Mouse (Mus musculus) heart, postnatal 0 days (tissue): Measurements from ENCODE around the gene Nfib. TPM values are rescaled to one million over a fixed set of nuclear protein-coding genes. Genes with fewer than 3 reads are reported as not detected.
A peak's percentile ranks its signal among the peaks of the same experiment; 100 is the strongest.

ENCODE experiments used
- ATAC-seq: fragments of 200-750 bp; cut with Nextera tagmentation; 2 replicates; pipeline ENCODE4 v1.8.0; 2017; ENCODE audit warnings: low read depth, moderate number of reproducible peaks, moderate library complexity; ENCODE audit not compliant: insufficient read depth
- DNase-seq: peaks from one replicate; pipeline ENCODE4 v3.0.0-alpha.2; 2016; ENCODE audit warnings: low spot score
- H3K27ac ChIP-seq: fragments of 300-500 bp; sonication (generic); 2 replicates; pipeline ENCODE4 v1.5.1; 2014; ENCODE audit warnings: low read depth, mild to moderate bottlenecking
- H3K27me3 ChIP-seq: fragments of 300-500 bp; sonication (generic); 2 replicates; pipeline ENCODE4 v1.6.1; 2014; ENCODE audit warnings: low read length, mixed read lengths; ENCODE audit not compliant: control insufficient read depth, insufficient read depth
- H3K36me3 ChIP-seq: fragments of 300-500 bp; sonication (generic); replicated peaks from 2 replicates; pipeline ENCODE4 v1.6.1; 2014; ENCODE audit warnings: low read length, mixed read lengths; ENCODE audit not compliant: control insufficient read depth, insufficient read depth
- H3K4me1 ChIP-seq: fragments of 300-500 bp; sonication (generic); 2 replicates; pipeline ENCODE4 v1.6.1; 2014; ENCODE audit warnings: antibody characterized with exemption; ENCODE audit not compliant: control insufficient read depth, insufficient read depth
- H3K4me2 ChIP-seq: fragments of 300-500 bp; sonication (generic); 2 replicates; pipeline ENCODE4 v1.6.1; 2014; ENCODE audit warnings: low read depth, mild to moderate bottlenecking, low read length, moderate library complexity
- H3K4me3 ChIP-seq: fragments of 300-500 bp; sonication (generic); 2 replicates; pipeline ENCODE4 v1.5.1; 2014; ENCODE audit warnings: low read depth, low read length
- H3K9ac ChIP-seq: fragments of 300-500 bp; sonication (generic); replicated peaks from 2 replicates; pipeline ENCODE4 v1.6.1; 2014; ENCODE audit warnings: low read depth, low read length, mixed read lengths
- H3K9me3 ChIP-seq: fragments of 300-500 bp; sonication (generic); replicated peaks from 2 replicates; pipeline ENCODE4 v1.6.1; 2016; ENCODE audit warnings: low read length; ENCODE audit not compliant: control insufficient read depth
- CTCF ChIP-seq: IDR thresholded peaks from 2 replicates; pipeline ENCODE4 v1.5.1; 2016; ENCODE audit warnings: antibody characterized with exemption, control low read depth, low read depth
- EP300 ChIP-seq: IDR thresholded peaks from 2 replicates; pipeline ENCODE4 v1.6.1; 2016; ENCODE audit warnings: antibody characterized with exemption, low read depth
- WGBS: fragments of 180-500 bp; shearing (Covaris S2); extraction: QIAGEN DNeasy Blood & Tissue Kit; methylation state at CpG from one replicate; pipeline ENCODE4 v1.1.7; 2014; 5-methylcytosine and 5-hydroxymethylcytosine counted together
- polyA plus RNA-seq: library from polyadenylated mRNA; unstranded; fragments of >200 nt; fragmentation: Nextera tagmentation; extraction: Ambion mirVana; gene quantifications from 2 replicates; pipeline ENCODE4 v1.2.1, GENCODE M21; 2015
- total RNA-seq: library from RNA; depleted of rRNA; stranded (reverse); fragments of >200 nt; gene quantifications from 2 replicates; pipeline ENCODE4 v1.2.3, GENCODE M21; 2014; ENCODE audit warnings: low replicate concordance

Nfib gene
- total and polyA plus RNA-seq, 2 experiments from 2014 or later = 44.0 to 82.0 TPM

DNA sequence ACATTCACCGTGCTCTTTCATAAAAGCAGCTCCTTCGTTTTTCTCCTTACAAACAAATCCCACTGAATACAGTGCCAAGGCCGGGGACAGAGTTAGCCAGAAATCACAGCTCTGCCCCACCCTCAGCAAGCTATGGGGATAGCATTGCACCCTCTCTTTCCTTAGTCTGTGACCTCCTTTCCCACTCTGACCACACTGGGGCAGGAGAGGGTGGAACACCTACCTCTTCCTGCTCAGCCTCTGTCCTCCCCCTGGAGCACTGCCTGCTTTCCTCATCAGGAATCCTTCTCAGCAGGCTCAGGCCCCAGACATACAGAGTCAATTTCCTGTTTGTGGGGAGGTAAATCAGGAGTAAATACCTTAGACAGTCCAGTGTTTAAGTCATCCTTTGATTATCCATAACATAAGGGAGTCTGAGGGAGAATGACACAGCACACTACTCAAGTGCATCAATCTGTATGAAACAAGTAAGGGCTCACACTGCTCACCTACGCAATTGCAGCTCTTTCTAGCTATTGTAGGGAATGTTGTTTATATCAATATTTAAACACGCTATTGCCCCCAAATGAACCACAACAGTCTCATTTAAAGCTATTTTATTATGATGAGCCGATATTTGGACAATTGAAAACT is 41.7 kb downstream of the Nfib start:
- H3K4me2 ChIP-seq = no peak overlapping the region
- TF ChIP-seq CTCF (peak; percentile 40), EP300 (no peak)
- H3K4me1 ChIP-seq = no peaks in the 10 kb centered on the region
- H3K4me3 ChIP-seq = no peak overlapping the region
- no peak overlapping the region for H3K27ac ChIP-seq
- WGBS = 86% methylated on average over 6 of the region's 6 CpGs
- DNase-seq (no peak), ATAC-seq (peak; percentile 66)
- H3K9ac ChIP-seq = no peak overlapping the region
- H3K9me3 ChIP-seq = no peaks in the 10 kb centered on the region
- no peaks in the 10 kb centered on the region for H3K36me3 ChIP-seq
- no peaks in the 10 kb centered on the region for H3K27me3 ChIP-seq

DNA sequence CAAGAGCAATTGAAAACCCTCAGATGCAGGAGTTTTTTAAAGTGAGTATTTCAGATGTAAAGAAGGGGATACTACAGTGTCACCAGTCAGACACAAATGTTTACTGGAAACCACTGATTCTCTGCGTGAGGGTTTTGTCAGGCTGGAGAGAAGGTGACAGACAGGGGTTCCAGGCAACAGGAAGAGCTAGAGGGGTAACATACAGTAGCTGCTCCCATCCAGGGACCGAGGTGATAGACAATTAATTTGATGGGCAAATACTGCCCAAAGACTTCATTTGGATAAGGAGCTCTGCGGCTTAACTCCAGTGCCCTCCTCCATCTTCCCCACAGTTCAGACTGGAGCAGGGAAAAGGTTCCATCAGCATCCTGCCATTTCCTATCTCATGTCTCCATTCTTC is 42.9 kb downstream of the Nfib start:
- Histone ChIP-seq H3K36me3 (no peaks in the 10 kb centered on the region), H3K27me3 (no peaks in the 10 kb centered on the region), H3K27ac (no peak overlapping the region), H3K4me2 (no peak overlapping the region), H3K4me1 (no peaks in the 10 kb centered on the region), H3K9me3 (no peaks in the 10 kb centered on the region), H3K4me3 (no peak overlapping the region), H3K9ac (no peak overlapping the region)
- ATAC-seq (no peak), DNase-seq (no peak)
- 62% methylated on average over 3 of the region's 3 CpGs for WGBS
- TF ChIP-seq CTCF = no peak
- no peak for TF ChIP-seq EP300

DNA sequence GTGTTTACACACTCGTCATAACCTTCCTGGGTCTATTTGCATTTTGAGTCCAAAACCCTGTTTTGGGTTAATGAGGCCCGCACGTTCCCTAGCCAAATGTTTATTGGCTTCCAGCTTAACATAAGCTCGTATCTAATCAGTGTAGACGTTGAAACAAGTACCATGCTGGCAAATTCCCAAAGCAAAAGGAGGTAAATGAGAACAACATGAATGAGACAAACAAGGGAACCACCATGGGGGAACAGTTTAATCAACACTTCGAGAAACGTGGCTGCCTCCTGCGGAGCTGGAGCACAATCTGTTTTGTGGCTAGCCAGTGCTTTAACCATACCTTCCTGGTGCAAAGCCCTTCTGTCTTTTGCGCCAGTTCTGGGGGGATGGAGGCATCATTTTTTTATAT is 43.3 kb downstream of the Nfib start:
- H3K4me3 ChIP-seq = no peak overlapping the region
- H3K27ac ChIP-seq = no peak overlapping the region
- no peak overlapping the region for H3K4me2 ChIP-seq
- ATAC-seq = no peak
- no peaks in the 10 kb centered on the region for H3K4me1 ChIP-seq
- no peak for TF ChIP-seq EP300
- no peak for TF ChIP-seq CTCF
- WGBS = 57% methylated on average over 9 of the region's 9 CpGs
- H3K27me3 ChIP-seq = no peaks in the 10 kb centered on the region
- H3K36me3 ChIP-seq = no peaks in the 10 kb centered on the region
- H3K9ac ChIP-seq = no peak overlapping the region
- no peak for DNase-seq
- no peaks in the 10 kb centered on the region for H3K9me3 ChIP-seq

DNA sequence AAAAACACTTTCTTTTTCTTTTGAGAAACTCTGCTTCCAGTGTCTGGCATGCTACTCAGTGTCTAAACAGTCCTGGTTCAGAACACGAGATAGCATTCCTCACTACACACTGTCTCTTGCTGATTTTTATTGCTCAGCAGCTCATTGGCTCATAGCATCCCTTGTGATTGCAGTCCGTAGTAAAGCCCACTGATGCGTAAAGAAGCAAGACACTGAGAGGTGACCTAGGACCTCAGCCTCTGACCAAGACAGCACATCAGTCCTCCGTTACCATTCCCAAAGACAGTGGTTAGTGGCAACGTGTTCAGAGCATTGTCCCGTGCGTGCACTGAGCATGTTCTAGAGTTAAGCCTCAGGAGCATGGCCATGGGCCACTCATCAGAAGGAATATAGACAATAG is 44.3 kb downstream of the Nfib start:
- Histone ChIP-seq H3K27ac (no peak overlapping the region), H3K27me3 (no peaks in the 10 kb centered on the region), H3K9me3 (no peaks in the 10 kb centered on the region), H3K4me1 (no peaks in the 10 kb centered on the region), H3K4me2 (no peak overlapping the region), H3K36me3 (no peaks in the 10 kb centered on the region), H3K4me3 (no peak overlapping the region), H3K9ac (no peak overlapping the region)
- ATAC-seq (no peak), DNase-seq (no peak)
- TF ChIP-seq CTCF (no peak), EP300 (no peak)
- WGBS = 87% methylated on average over 7 of the region's 7 CpGs

DNA sequence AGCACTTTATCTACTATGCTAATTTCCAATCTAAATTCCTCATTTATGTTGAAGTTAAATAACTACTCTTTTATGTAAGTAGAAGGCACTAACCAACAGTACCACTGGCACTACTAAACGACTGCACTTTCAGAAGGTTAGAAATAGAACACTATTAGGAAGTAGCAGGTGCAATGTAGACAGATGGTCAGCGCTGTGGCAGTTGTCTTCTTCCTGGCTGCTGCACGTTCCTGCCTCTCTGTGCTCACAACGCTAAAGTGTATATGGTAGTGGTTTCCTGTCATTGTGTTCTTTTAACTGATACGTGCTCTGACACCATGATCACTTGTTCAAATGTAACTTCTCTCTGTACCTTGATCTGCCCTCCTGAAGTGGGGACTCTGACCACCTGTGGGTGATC is 59.9 kb downstream of the Nfib start:
- ATAC-seq (no peak), DNase-seq (no peak)
- Histone ChIP-seq H3K4me1 (0 out of 2 replicates have a peak, but pooled peaks cover 3% of the 10 kb centered on the region), H3K4me2 (no peak overlapping the region), H3K27ac (no peak overlapping the region), H3K4me3 (no peak overlapping the region), H3K27me3 (no peaks in the 10 kb centered on the region), H3K9me3 (no peaks in the 10 kb centered on the region), H3K36me3 (no peaks in the 10 kb centered on the region), H3K9ac (no peak overlapping the region)
- 63% methylated on average over 5 of the region's 5 CpGs for WGBS
- no peak for TF ChIP-seq CTCF
- TF ChIP-seq EP300 = no peak

DNA sequence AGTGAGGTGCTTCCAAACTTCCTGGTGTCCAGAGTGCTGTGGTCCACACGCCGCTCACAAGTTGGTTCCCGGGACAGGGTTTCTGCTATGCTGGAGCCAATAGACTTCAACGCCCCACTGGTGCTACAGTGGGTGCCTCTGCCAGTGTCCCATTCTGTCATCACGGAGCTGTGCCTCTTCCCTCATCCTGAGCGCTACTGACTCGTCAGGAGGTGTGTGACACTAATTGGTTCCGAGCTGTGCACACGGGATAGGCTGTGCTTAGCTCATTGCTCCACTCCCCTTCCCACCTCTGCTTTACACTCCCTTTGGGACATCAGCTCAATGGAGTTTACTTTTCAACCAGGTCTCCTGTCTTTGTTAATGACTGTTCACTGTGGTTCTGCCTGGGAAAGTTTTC is 60.8 kb downstream of the Nfib start:
- H3K36me3 ChIP-seq = no peaks in the 10 kb centered on the region
- no peak overlapping the region for H3K9ac ChIP-seq
- no peak overlapping the region for H3K4me3 ChIP-seq
- no peaks in the 10 kb centered on the region for H3K9me3 ChIP-seq
- TF ChIP-seq EP300 = no peak
- no peak overlapping the region for H3K27ac ChIP-seq
- no peak overlapping the region for H3K4me2 ChIP-seq
- 78% methylated on average over 9 of the region's 9 CpGs for WGBS
- H3K27me3 ChIP-seq = no peaks in the 10 kb centered on the region
- 0 out of 2 replicates have a peak, but pooled peaks cover 3% of the 10 kb centered on the region for H3K4me1 ChIP-seq
- ATAC-seq = no peak
- DNase-seq = no peak
